Mouse (Mus musculus) cerebellum, adult 2 months (tissue): Measurements from ENCODE around the gene Sox18.

Experiments
- CTCF ChIP-seq: fragments of 200-500 bp; IDR thresholded peaks from 2 replicates; pipeline ENCODE4 v1.5.1; 2011; ENCODE audit warnings: low read depth, mild to moderate bottlenecking, control low read depth, low read length, moderate library complexity, borderline replicate concordance; ENCODE audit not compliant: insufficient read depth
- POLR2A ChIP-seq: fragments of 200-500 bp; IDR thresholded peaks from 2 replicates; pipeline ENCODE4 v1.6.1; 2011; ENCODE audit warnings: low read length, control low read depth, borderline replicate concordance; ENCODE audit not compliant: insufficient read depth

DNA sequence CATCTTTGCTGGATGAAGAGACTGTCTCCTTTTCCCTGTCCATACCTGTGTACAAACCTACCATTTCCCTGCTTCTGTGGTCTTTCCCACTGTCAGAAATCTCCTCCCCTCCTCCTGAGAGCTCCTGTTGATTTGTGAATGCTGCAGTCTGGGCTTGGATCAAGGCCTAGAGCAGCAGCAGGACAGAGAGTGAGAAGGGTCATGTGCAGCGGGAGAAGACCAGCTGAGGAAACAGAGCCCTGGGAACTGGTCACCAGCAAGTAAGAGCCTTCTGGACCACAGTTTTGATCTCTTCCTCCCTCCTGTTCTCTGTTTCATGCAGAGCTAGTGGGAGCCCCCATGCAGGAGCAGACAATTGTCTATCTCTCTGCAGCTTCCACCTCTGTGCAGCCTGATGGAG lies 24.3 kb upstream of the Sox18 start:
- no peak for TF ChIP-seq CTCF
- no peak for TF ChIP-seq POLR2A
